Mouse (Mus musculus) hindbrain, embryonic 11.5 days (tissue): Measurements from ENCODE around the gene Cd207. TPM values are rescaled to one million over a fixed set of nuclear protein-coding genes. Genes with fewer than 3 reads are reported as not detected.
"Not testable (repeated sequence)": the region's sequence is repeated elsewhere in the genome, so short reads cannot be mapped to it uniquely, and the experiment has no call there.

Experiments used
- ATAC-seq: fragments of 200-750 bp; cut with Nextera tagmentation; 2 replicates; pipeline ENCODE4 v1.8.0; 2017; ENCODE audit warnings: mild to moderate bottlenecking, moderate TSS enrichment, moderate library complexity; ENCODE audit not compliant: low FRiP score
- DNase-seq: peaks from one replicate; pipeline ENCODE4 v3.0.0-alpha.2; 2015; ENCODE audit warnings: low spot score
- H3K27ac ChIP-seq: fragments of 300-500 bp; sonication (generic); 2 replicates; pipeline ENCODE4 v1.5.1; 2014; ENCODE audit warnings: mild to moderate bottlenecking, low read depth, low read length
- H3K27me3 ChIP-seq: fragments of 300-500 bp; sonication (generic); 2 replicates; pipeline ENCODE4 v1.6.1; 2014; ENCODE audit warnings: mild to moderate bottlenecking, low read length, moderate library complexity, mixed read lengths; ENCODE audit not compliant: control insufficient read depth, insufficient read depth
- H3K36me3 ChIP-seq: fragments of 300-500 bp; sonication (generic); 2 replicates; pipeline ENCODE4 v1.6.1; 2014; ENCODE audit warnings: mild to moderate bottlenecking, low read length, moderate library complexity, mixed read lengths; ENCODE audit not compliant: control insufficient read depth, insufficient read depth
- H3K4me1 ChIP-seq: fragments of 300-500 bp; sonication (generic); replicated peaks from 2 replicates; pipeline ENCODE4 v1.6.1; 2014; ENCODE audit warnings: low read length, mixed read lengths; ENCODE audit not compliant: control insufficient read depth, insufficient read depth
- H3K4me2 ChIP-seq: fragments of 300-500 bp; sonication (generic); replicated peaks from 2 replicates; pipeline ENCODE4 v1.6.1; 2014; ENCODE audit warnings: mild to moderate bottlenecking, low read depth, low read length
- H3K4me3 ChIP-seq: fragments of 300-500 bp; sonication (generic); 2 replicates; pipeline ENCODE4 v1.5.1; 2014; ENCODE audit warnings: low read depth, low read length
- H3K9ac ChIP-seq: fragments of 300-500 bp; sonication (generic); 2 replicates; pipeline ENCODE4 v1.6.1; 2014; ENCODE audit warnings: low read depth, low read length
- H3K9me3 ChIP-seq: fragments of 300-500 bp; sonication (generic); 2 replicates; pipeline ENCODE4 v1.6.1; 2016; ENCODE audit warnings: low read length; ENCODE audit not compliant: control insufficient read depth
- WGBS: fragments of 180-500 bp; shearing (Covaris S2); extraction: QIAGEN DNeasy Blood & Tissue Kit; methylation state at CpG from one replicate; pipeline ENCODE4 v1.1.7; 2014; 5-methylcytosine and 5-hydroxymethylcytosine counted together
- polyA plus RNA-seq: library from polyadenylated mRNA; unstranded; fragments of >200 nt; fragmentation: Nextera tagmentation; extraction: Ambion mirVana; gene quantifications from 2 replicates; pipeline ENCODE4 v1.2.1, GENCODE M21; 2014

The Cd207 gene
- polyA plus RNA-seq, 1 experiment from 2014 or later = not detected

DNA sequence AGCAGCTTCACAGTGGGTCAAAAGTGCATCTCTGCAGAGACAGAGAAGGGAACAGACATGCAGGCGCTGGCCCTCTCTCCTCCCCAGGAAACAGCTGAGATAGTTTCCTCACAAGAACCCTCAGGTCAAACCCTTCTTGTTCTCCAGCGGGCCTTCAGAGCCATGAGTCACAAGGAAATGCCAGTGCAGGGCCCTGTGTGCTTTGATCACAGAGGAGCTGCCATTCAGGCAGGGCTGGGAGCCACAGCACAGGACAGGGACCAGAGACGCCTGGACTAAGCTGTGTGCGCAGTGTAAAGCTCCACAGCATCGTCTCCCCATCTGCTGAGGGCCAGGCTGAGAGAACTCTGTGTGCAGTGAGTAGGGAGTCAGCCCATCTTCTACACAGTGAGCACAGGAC, 43.6 kb downstream of the Cd207 start:
- not testable (repeated sequence) for ATAC-seq, H3K9me3 ChIP-seq, H3K4me2 ChIP-seq, H3K4me1 ChIP-seq, H3K36me3 ChIP-seq, DNase-seq, H3K4me3 ChIP-seq, H3K27me3 ChIP-seq, H3K27ac ChIP-seq, H3K9ac ChIP-seq
- 55% methylated on average over 5 of the region's 5 CpGs for WGBS

DNA sequence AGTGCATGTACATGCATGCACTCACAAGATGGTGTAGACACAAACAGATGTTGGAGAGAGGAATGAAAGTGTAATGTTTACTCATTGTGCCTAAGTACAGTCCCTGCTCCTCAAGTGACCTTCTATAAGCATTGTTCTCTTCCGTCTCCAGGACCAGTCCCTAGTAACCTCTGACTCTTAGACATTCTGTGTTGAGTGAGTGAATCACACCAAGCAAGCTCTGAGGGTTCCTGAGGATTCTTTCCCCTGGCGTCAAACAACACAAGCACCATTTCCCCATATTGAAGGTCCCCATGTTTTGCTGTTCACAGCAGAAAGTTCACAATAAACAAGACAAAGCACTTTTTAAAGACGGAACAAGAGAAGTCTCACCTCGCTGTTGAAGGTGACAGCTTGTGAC, 45.8 kb downstream of the Cd207 start:
- H3K36me3 ChIP-seq = no peaks in the 10 kb centered on the region
- H3K9ac ChIP-seq = no peak overlapping the region
- H3K27me3 ChIP-seq = no peaks in the 10 kb centered on the region
- no peak for DNase-seq
- no peak overlapping the region for H3K4me3 ChIP-seq
- ATAC-seq = no peak
- H3K9me3 ChIP-seq = no peaks in the 10 kb centered on the region
- no peak overlapping the region for H3K4me2 ChIP-seq
- WGBS = 81% methylated on average over 4 of the region's 4 CpGs
- H3K4me1 ChIP-seq = no peaks in the 10 kb centered on the region
- H3K27ac ChIP-seq = no peak overlapping the region

GRCm38 (mm10) chr6:83626781-83627180, 50.9 kb downstream of the Cd207 start:
- Histone ChIP-seq H3K27me3 (no peaks in the 10 kb centered on the region), H3K27ac (no peak overlapping the region), H3K4me3 (no peak overlapping the region), H3K36me3 (no peaks in the 10 kb centered on the region), H3K9me3 (no peaks in the 10 kb centered on the region), H3K9ac (no peak overlapping the region), H3K4me2 (no peak overlapping the region), H3K4me1 (no peaks in the 10 kb centered on the region)
- no peak for DNase-seq
- 67% methylated on average over 17 of the region's 17 CpGs for WGBS
- no peak for ATAC-seq

Other genes starting within 250 kb of the Cd207 start
- 45.3 and 55.6 TPM in 2 replicates for gene Tet3, start 218.8 kb downstream of the Cd207 start, polyA plus RNA-seq
- 57.0 and 65.7 TPM in 2 replicates for gene Dguok, start 170.9 kb downstream of the Cd207 start, polyA plus RNA-seq
- 1.4 and 2.2 TPM in 2 replicates for gene Actg2, start 141.6 kb downstream of the Cd207 start, polyA plus RNA-seq
- 30.8 and 32.0 TPM in 2 replicates for gene Stambp, start 105.1 kb downstream of the Cd207 start, polyA plus RNA-seq
- not detected in 2 replicates for gene Clec4f, start 21.7 kb downstream of the Cd207 start, polyA plus RNA-seq
- 0.23 and 0.39 TPM in 2 replicates for gene Vax2, start 33.4 kb upstream of the Cd207 start, polyA plus RNA-seq
- 0.15 TPM in 1 of 2 replicates, not detected in the other for gene Atp6v1b1, start 65.1 kb upstream of the Cd207 start, polyA plus RNA-seq
- gene Ankrd53, start 84.8 kb upstream of the Cd207 start, polyA plus RNA-seq = 0.12 TPM in 1 of 2 replicates, not detected in the other
- gene Tex261, start 98.0 kb upstream of the Cd207 start, polyA plus RNA-seq = 48.1 and 50.1 TPM in 2 replicates
- gene Nagk, start 117.1 kb upstream of the Cd207 start, polyA plus RNA-seq = 35.9 and 42.6 TPM in 2 replicates
- 22.2 and 22.3 TPM in 2 replicates for gene Paip2b, start 153.9 kb upstream of the Cd207 start, polyA plus RNA-seq
- 111 and 119 TPM in 2 replicates for gene Zfp638, start 189.3 kb upstream of the Cd207 start, polyA plus RNA-seq